Mouse (Mus musculus) brain, adult 10 weeks (tissue): ENCODE results near the gene Gm8297. TPM values are rescaled to one million over a fixed set of nuclear protein-coding genes. Genes with fewer than 3 reads are reported as not detected.

Experiments
- polyA plus RNA-seq: library from polyadenylated mRNA; stranded (reverse); fragments of 350-450 nt; fragmentation: Illumina TruSeq; extraction: RNeasy Lipid Tissue Mini Kit (QIAGEN cat#74804); gene quantifications from one replicate; pipeline ENCODE4 v1.2.3, GENCODE M21; 2015; ENCODE audit warnings: low read depth, low replicate concordance

Gm8297 gene
- not detected for polyA plus RNA-seq

GRCm38 (mm10) chr14:4983635-4984034 lies at the start of gene Gm8297:
Gm8297 (plus strand) TSS chr14:4983935.

GRCm38 (mm10) chr14:5015591-5015990 lies 31.9 kb downstream of the Gm8297 start, which contains the start of gene Gm3298:
Gm3298 (plus strand) TSS chr14:5015891.

Other genes starting within 250 kb of the Gm8297 start
- gene Gm9602, start 207.6 kb upstream of the Gm8297 start, polyA plus RNA-seq = not detected
- gene Gm3269, start 145.8 kb upstream of the Gm8297 start, polyA plus RNA-seq = not detected
- gene Gm3264, start 128.4 kb upstream of the Gm8297 start, polyA plus RNA-seq = not detected
- 0.31 TPM for gene Gm3278, start 91.5 kb upstream of the Gm8297 start, polyA plus RNA-seq
- gene Gm3298, start 32.0 kb downstream of the Gm8297 start, polyA plus RNA-seq = not detected
- gene 4930555G01Rik, start 66.7 kb downstream of the Gm8297 start, polyA plus RNA-seq = not detected
- gene Gm8281, start 87.1 kb downstream of the Gm8297 start, polyA plus RNA-seq = 2.6 TPM
- not detected for gene Gm8279, start 147.6 kb downstream of the Gm8297 start, polyA plus RNA-seq
- gene Gm3317, start 180.6 kb downstream of the Gm8297 start, polyA plus RNA-seq = not detected
- not detected for gene Gm8271, start 201.9 kb downstream of the Gm8297 start, polyA plus RNA-seq